Mouse (Mus musculus): ENCODE results near the gene Padi2. TPM values are rescaled to one million over a fixed set of nuclear protein-coding genes. Genes with fewer than 3 reads are reported as not detected.

Padi2 gene
- total RNA-seq, 2 experiments from 2014 or later = 9.5 to 12.1 TPM

DNA sequence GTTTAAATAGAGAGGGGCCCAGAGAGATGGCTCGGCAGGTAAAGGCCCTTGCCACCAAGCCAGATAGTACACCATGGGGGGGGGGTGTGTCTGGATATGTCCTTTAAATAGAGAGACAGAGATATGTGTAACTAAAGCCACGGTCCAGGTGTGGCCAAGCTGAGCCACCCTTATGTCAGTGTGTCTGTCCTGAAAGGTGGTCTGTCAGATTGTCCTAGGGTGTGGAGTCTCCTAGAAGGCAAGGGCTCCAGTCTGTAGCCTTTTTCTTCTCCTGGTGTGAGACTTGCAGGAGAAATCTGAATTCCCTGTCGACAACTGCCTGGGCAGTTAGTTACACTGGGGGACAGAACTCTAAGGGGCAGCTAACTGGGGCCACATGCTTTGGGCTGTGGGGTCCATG is 25.9 kb upstream of the Padi2 start:
- intact Hi-C loops (cut with DNase I) = no loop called here
- DNase-seq (ENCODE audit: low spot score in 2 of 2) = no peak

DNA sequence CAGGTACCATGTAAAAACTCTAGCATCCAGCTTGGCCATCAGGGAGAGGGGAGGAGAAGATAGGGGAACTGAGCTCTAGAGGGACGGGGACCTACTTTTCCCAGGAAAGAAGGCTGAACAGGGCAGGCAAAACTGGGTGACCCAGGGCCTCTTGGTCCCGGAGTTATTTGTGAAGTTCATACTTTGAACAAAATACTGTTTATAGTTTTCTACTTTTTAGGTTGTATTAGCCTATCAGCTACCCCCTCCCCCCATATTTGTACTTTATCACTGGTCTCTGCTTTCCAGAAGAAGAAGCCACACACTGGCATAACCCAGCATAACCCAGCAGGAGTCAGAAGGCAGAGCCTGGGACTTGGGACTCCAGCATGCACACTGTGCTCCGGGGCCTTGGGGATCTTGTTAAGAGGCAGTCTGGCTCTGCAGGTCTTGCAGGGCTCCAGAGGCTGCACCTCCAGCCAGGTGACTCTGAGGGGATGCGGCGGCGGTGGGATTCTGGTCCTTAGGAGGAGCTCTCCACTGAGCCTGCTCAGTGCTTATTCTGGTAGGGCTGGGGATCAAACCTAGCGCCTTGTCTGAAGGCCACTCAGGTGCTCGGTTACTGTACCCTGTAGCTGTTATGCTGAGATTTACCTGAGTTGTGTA is 25.0 kb upstream of the Padi2 start:
- intact Hi-C loops (cut with DNase I) = no loop called here
- no peak for DNase-seq (ENCODE audit: low spot score in 2 of 2)

DNA sequence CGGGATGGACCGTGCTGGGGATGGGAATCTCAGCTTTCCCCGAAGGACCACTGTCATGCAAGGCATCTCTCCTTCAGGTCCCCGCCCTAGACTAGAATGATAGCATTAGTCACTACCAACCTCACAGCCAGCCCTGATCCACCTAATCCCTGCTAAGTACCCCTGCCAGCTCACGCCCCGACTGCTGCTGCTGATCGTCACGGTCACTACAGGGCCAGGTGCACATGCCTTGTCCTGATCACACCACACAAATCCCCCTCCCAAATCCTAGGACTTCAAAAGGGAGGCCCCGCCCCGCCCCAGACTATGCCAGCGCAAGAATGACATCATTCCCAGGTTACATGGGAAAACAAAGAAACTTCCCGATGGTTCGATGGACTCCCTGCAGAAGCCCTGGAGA is 24.4 kb upstream of the Padi2 start:
- no peak for DNase-seq (ENCODE audit: low spot score in 2 of 2)
- intact Hi-C loops (cut with DNase I) = no loop called here

DNA sequence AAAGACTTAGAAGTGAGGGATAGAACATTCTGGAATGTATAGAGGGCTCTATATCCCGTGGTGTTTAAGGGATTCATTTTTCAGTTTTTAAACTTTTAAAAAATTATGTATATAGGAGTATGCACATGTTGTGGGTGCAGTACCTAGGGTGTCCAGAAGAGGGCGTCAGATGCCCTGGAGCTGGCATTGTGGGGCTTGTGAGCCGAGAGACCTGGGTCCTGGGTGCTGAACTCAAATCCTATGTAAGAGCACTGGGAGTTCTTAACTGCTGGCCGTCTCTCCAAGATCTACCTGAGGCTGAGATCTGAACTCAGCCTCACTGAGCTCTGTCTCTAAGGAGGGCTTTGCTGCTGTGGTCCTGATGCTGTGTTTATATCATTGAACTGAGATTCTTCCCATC is 23.8 kb upstream of the Padi2 start:
- no peak for DNase-seq (ENCODE audit: low spot score in 2 of 2)
- intact Hi-C loops (cut with DNase I) = no loop called here

DNA sequence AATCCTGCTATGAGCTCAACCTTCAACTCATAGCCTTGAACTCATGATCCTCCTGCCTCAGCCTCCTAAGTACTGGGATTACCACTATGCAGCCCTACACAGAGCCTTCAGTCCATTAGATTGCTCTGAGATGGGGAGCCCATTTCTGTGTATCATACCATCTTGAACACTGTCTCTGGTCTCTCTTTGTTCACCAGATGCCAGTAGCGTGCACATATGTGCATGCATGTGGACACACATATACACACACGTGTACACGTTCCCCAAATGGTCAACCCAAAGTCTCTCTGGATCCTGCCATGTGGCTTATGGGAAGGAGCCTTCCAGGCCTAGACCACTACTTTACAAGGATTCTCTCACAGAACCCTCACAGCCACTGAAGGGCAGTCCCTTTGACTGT is 23.2 kb upstream of the Padi2 start:
- no peak for DNase-seq (ENCODE audit: low spot score in 2 of 2)
- intact Hi-C loops (cut with DNase I) = no loop called here

DNA sequence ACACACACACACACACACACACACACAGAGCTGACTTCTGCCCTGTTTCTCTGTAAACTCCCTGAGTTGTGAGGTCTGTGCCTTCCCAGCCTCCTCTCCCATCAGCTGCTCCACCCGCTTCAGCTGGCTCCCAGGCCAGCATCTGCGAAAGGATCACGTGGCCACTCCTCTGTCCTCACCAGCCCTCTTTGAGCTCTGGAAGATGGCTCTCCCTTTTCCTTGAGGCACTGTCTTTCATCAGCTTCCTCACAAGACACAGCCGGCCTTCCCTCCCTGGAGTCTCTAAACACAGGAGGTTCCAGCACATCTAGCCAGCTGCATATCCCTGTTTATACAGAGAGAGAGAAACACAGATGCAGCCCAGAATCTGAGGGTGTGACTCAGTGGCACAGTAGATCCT is 22.3 kb upstream of the Padi2 start:
- peak in 1 of 2 experiments; percentile 40 for DNase-seq (ENCODE audit: low spot score in 2 of 2)
- intact Hi-C loops (cut with DNase I) = no loop called here

DNA sequence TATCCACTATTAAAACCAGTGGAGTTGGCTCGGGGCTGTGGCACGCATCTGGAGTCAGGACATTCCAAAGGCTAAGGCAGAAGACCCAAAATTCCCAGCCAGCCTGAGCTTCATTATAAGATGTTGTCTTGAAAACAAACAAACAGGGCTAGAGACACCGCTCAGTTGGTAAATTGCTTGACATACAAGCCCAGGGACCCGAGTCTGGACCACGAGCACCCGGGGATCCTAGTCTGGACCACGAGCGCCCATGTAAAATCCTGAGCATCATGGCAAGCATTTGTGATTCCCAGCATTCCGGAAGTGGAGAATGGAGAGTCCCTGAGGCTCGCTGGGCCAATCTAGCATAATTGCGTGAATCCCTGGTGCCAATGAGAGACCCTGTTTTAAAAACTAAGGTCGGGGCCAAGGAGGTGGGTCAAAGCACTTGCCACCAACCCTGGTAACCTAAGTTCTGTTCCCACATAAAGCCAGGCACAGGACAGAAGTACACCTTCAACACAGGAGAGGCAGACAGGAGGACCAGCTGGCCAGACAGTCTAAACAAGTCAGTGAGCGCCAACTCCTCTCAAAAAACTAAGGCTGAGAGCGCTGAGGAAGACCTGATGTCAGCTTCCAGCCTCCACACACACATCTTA is 14.5 kb upstream of the Padi2 start:
- no peak for DNase-seq (ENCODE audit: low spot score in 2 of 2)

DNA sequence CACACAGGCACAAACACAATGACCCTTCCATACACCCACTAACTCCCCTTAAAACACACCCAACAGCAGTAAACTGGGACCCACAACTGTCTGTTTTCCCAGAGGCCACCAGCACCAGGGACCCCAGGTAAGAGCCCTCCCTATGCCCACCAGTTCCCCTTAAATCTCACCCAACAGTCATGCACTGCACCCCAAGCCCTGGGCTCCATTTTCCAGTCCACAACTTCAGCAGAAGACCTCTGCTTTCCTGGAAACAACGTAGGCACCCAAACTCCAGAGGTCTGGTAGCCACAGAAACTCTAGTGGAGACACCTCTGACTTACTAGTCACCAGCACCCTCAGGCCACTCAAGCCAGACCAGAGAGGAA is 14.0 kb upstream of the Padi2 start:
- no peak for DNase-seq (ENCODE audit: low spot score in 2 of 2)
- intact Hi-C loops (cut with DNase I) = no loop called here

More for the DNA sequence above, 14.5 kb upstream of the Padi2 start:
- intact Hi-C loops (cut with DNase I) = no loop called here

DNA sequence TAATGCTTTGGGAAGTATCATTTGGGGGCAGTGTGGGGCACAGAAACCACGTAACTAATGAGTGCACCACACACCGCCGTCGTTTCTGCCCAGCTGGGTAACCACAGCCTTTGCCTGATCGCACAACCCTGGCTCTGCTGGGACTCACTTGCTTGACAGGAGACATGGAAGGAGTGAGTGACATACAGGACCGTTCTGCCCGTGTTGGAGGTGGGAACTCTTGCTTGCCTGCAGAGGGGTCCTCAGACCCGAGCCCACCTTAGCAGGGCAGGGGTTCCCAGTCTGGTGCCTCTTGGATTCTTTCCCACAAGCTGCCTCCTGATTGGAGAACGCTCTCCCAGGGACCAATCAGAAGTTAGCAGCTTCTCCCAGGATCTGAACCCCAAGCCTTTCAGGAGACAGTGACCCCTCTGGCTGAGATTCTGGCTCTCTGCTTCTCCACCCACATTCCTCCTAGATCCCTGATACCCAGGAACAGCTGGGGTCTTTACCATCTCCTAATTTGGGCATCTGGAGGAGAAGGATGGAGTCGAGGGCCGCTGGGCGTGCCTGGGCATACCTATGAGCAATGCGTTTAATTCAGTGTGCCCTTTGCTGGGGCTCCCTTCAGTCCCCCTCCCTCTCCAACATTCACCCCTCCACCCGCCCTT is 1.2 kb upstream of the Padi2 start:
- intact Hi-C loops (cut with DNase I) = loop anchor here (5.0 kb wide), 1 partner anchor 228 kb away; no protein-coding TSS in a partner anchor
- no peak for DNase-seq (ENCODE audit: low spot score in 2 of 2)

DNA sequence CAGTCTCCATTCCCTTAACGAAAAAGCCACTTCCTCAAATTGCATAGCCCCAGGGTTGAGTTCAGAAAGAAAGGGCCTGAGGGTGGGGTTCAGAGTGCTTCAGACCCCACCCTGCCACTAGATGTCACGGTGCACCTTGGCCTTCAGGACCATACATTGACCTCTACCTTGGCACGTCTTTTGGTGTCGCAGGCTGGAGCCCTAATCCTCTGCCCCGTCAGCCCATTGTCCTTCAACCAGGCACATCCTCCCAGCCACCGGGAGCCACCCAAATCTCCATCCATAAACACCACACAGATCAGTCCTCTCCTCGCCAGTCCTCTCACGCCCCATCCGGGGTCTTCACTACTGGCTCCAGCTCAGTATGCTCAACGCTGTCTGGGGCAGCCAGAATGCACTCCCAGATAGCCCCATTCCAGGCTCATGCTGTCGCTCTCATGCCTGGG is 695 bp upstream of the Padi2 start:
- intact Hi-C loops (cut with DNase I) = no loop called here
- DNase-seq (ENCODE audit: low spot score in 2 of 2) = no peak

DNA sequence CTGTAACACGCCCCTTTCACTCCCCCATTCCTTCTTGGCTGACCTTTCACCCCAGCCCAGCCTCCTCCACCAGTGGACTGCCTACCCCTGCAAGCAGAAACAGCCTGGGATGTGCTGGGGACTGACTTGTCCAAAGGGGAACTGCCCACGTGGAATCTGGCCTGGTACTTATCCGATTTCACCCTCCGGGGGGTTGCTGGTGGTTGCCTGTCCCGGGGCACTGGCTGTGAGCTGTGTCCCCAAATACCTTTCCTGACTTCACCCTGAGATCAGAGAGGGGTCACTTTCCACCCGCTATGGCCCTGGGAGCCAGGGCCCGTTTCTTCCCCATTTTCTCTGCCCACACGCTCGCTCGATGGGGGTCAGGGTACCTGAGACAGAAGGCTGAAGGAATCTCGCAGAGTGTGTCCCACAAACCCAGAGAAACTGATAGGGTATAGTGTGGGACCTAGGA is 710 bp downstream of the Padi2 start:
- DNase-seq (ENCODE audit: low spot score in 2 of 2) = no peak
- intact Hi-C loops (cut with DNase I) = no loop called here

DNA sequence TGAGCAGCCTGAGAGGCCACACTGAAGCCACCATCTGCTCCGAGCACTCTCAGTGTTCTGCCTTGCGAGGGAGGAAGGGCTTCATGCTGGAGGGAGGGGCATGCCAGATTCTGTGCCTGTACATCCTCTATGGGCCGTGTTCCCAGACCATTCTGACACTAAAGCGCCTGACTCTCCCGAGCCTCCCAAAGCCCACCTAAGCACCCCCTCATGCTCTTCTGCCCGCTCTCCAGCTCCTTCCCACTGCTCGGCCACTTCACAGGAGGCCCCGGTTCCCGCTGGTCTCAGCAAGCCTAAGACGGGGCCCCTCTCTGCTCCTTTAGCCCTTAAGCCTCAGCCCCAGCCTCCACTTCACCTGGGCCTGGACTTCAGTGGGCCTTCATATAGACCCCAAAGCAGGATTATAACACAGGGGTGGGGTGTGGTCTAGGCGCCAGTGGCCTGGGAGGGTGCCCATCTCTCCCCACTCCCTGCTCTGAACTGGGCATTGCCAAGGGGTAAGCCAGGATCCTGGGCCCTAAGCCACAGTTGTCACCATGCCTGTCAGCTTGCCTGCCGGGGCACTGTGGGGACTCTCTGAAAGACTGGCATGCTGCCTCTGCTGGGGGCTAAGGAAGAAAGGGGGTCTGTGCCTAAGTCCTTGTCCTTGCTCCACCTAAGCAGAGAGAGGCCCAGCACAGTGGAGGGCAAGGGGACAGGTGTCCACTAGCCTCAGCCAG is 1.3 kb downstream of the Padi2 start:
- no peak for DNase-seq (ENCODE audit: low spot score in 2 of 2)
- intact Hi-C loops (cut with DNase I) = no loop called here

DNA sequence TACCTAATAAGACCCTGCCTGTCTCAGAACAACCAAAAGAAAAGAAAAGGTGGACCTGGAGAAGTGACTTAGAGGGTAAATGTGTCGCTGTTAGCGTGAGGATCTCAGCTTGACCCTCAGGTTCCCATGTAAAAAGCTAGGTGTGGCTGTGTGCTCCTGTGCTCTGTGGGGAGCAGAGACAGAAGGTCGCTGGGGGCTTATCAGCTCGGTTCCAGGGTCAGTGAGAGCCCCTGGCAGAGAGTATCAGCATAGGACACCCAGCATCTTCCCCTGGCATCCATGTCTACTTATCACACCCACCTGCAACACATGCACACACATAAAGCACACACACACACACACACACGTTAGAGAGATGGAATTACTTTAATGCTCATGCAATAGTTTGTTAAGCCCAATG is 2.5 kb downstream of the Padi2 start:
- no peak for DNase-seq (ENCODE audit: low spot score in 2 of 2)
- intact Hi-C loops (cut with DNase I) = no loop called here

DNA sequence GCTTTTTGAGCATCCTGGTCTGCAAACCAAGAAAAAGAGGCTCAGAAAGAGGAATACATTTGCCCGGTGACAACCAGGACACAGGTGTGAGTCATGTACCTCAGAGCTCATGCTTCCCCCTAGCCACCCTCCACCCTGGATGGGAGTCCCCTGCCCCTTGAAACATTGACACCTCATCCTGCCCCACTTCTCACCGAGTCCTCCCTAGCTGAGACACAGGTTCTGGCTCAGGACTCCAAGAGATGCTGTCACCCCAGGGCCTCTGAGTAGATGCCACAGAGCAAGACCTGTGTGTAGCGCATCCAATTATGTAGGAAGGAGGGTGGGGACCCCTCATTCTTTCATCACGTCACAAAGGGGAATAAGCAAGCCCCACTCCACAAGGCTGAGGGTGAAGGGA is 3.4 kb downstream of the Padi2 start:
- DNase-seq (ENCODE audit: low spot score in 2 of 2) = no peak
- intact Hi-C loops (cut with DNase I) = no loop called here

DNA sequence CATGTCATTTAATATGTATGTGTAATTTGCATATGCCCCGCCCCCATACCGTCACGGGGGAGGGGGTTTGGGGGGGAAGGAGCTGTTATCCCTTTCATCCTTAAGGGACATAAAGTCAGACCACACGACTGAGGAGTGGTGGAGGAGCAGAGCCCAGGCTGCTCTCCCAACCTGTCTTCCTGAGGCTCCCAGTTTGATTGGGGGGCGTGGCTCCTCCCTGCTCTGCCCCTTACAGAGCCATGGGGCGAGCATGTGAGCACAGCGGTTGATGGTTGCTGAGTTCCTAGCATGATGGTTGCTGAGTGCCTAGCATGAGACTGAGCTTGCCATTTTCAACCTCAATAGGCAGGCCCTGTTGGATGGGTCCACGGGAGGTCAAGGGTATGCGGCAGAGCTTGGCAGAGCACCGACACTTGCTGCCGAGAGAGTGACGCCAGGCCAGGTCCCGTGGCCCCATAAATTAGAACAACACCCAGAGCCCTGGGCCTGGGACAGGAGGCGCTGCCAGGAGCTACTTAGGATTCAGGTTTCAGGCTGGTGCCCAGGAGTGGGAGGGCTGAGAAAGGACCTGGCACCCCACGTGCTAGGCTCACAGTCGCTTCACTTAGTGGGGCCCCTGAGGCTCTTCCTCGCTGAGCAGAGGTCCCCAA is 4.6 kb downstream of the Padi2 start:
- DNase-seq (ENCODE audit: low spot score in 2 of 2) = no peak

DNA sequence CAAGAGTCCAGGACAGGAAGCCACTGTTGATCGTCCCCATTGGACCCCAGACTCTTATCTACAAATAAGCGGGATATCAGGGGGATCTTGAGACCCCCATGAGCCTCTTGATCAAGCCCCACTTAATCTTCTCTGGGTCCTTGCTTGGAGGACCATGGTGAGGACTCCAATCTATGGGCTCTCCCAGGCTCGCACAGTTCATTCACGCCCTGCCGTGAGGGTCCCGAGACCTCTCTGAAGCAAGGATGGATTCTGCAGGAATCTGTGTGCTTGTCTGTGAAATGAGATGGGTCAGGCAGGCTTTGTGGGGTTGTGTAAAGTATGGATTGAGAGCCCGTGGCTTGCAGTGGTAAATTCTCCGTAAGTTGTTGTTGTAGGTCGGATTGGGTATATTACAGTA is 5.3 kb downstream of the Padi2 start:
- no peak for DNase-seq (ENCODE audit: low spot score in 2 of 2)
- intact Hi-C loops (cut with DNase I) = no loop called here

More for the DNA sequence above, 4.6 kb downstream of the Padi2 start:
- intact Hi-C loops (cut with DNase I) = no loop called here

DNA sequence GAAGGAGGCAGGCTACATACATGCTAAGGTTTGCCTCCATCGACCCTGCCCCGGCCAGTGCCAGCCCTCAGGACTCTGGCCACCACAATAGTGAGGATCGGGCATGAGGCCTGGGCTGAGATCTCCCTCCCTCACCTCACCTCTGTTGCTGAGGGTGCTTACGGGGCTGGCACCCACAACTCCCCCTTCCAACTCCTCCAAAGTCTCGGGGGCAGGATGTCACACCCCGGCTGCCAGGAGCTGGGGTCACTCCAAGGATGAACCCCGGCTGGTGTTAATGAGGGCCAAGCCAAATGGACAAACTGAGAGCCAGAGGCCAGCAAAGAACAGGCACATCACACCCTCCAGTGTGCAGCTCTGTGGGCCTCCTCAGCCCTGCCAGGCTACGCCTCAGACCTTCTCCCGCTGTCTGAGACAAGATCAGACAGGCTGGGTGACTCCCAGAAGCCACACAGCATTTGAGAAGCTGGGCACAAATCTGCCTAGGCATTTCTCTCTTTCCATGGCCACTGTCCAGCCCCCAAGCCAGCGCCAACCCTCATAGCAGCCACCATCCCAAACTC is 6.2 kb downstream of the Padi2 start:
- no peak for DNase-seq (ENCODE audit: low spot score in 2 of 2)

DNA sequence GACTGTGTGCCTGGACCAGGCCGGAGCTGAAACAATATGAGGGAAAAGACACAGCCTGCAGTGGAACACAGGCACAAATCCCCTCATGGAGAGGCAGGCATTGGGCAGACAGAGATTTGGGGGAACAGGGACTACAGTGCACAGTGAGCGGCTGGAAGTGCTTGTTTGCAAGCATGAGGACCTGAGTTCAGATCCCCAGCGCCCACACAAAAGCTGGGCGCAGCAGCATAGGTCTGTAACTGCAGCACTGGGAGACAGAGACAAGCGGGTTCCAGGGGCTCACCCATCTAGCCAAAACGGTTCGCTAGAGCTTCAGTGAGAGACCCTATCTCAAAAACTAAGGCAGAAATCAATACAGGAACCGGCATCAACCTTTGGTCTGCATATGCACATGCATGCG is 7.4 kb downstream of the Padi2 start:
- intact Hi-C loops (cut with DNase I) = no loop called here

More for the DNA sequence above, 6.2 kb downstream of the Padi2 start:
- intact Hi-C loops (cut with DNase I) = no loop called here

DNA sequence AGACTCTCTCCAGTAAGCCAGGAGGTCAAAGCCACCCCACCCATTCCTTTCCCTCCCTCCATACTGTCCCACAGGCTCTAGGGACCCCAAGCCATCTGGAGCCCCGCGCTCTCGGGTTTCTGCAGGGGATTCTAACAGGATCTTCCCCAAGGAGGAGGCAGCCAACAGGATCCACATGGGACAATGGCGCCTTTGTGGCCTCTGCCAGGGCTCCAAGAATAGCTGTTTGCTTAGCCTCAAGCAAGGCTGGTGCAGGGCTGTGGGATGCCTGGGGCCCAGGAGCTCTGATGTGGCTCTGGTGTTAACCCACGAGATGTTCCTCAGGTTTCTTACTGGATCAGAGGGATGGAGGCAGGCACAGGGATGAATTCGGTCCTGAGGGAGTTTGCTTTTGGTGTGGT is 8.6 kb downstream of the Padi2 start:
- intact Hi-C loops (cut with DNase I) = no loop called here
- DNase-seq (ENCODE audit: low spot score in 2 of 2) = peak; percentile 32 to 34

More for the DNA sequence above, 7.4 kb downstream of the Padi2 start:
- DNase-seq (ENCODE audit: low spot score in 2 of 2) = no peak

DNA sequence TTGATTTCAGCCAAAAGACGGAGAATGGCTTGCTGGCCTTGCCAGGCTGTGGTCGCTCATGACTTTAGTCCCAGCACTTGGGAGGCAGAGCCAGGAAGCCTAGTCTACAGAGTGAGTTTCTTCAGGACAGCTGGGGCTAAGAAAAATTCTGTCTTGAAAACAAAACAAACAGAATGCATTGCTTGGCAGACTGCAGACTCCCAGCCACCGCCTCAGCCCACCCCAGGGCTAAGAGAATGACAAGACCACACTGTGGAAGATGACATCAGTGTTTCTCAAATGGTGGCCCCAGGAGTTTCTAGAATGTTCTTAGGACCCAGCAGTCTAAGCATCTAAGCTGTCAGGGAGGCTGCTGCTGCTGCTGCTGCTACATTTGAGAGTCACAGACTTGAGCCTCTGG is 9.1 kb downstream of the Padi2 start:
- no peak for DNase-seq (ENCODE audit: low spot score in 2 of 2)
- intact Hi-C loops (cut with DNase I) = no loop called here

All from left cerebral cortex, postnatal 25 days (tissue).